Mouse (Mus musculus): ENCODE measurements at regions not wholly inside any gene's neighbourhood (a gene's known extent, or its start where the extent isn't known, plus 50 kb on each side); places are given as distances from the start of the nearest gene placed in this dataset.
"Not testable (repeated sequence)": the region's sequence is repeated elsewhere in the genome, so short reads cannot be mapped to it uniquely, and the experiment has no call there.

GRCm38 (mm10) chr17:10150403-10150689 lies 169.3 kb downstream of the Qk start:
- not testable (repeated sequence) for H3K4me1 ChIP-seq (ENCODE audit: control insufficient read depth, insufficient read depth, low read length); ATAC-seq (ENCODE audit: insufficient read depth, low FRiP score); H3K4me2 ChIP-seq (ENCODE audit: low read depth, low read length); H3K4me3 ChIP-seq (replicated peaks; ENCODE audit: low read length); H3K9ac ChIP-seq (ENCODE audit: low read length); H3K36me3 ChIP-seq (ENCODE audit: control insufficient read depth, insufficient read depth, low read length); H3K9me3 ChIP-seq (replicated peaks; ENCODE audit: control insufficient read depth, low read length); H3K27ac ChIP-seq (ENCODE audit: low read length); H3K27me3 ChIP-seq (ENCODE audit: control insufficient read depth, insufficient read depth, low read length)
- 56% methylated on average over 2 of the region's 2 CpGs for WGBS

- no peak overlapping the region for H3K4me2 ChIP-seq (ENCODE audit: low read depth, low read length)
- no peak overlapping the region for H3K9ac ChIP-seq (ENCODE audit: low read length)
- no peaks in the 10 kb centered on the region for H3K27me3 ChIP-seq (ENCODE audit: control insufficient read depth, insufficient read depth, low read length)
- no peak for ATAC-seq (ENCODE audit: insufficient read depth, low FRiP score)
- no peaks in the 10 kb centered on the region for H3K36me3 ChIP-seq (ENCODE audit: control insufficient read depth, insufficient read depth, low read length)
- 70% methylated on average over 8 of the region's 8 CpGs for WGBS
- no peak overlapping the region; the same call in 1 of the 2 replicates for H3K27ac ChIP-seq (ENCODE audit: low read length)
- H3K4me3 ChIP-seq (replicated peaks; ENCODE audit: low read length) = no peak overlapping the region
- H3K4me1 ChIP-seq (ENCODE audit: control insufficient read depth, insufficient read depth, low read length) = no peaks in the 10 kb centered on the region
- H3K9me3 ChIP-seq (replicated peaks; ENCODE audit: control insufficient read depth, low read length) = no peaks in the 10 kb centered on the region
Observed at GRCm38 (mm10) chr17:10149682-10150402, 169.8 kb downstream of the Qk start.

- Histone ChIP-seq H3K9me3 (replicated peaks; ENCODE audit: control insufficient read depth, low read length) (no peaks in the 10 kb centered on the region), H3K27ac (ENCODE audit: low read length) (no peak overlapping the region), H3K27me3 (ENCODE audit: control insufficient read depth, insufficient read depth, low read length) (no peaks in the 10 kb centered on the region), H3K4me3 (replicated peaks; ENCODE audit: low read length) (no peak overlapping the region), H3K4me1 (ENCODE audit: control insufficient read depth, insufficient read depth, low read length) (no peaks in the 10 kb centered on the region), H3K36me3 (ENCODE audit: control insufficient read depth, insufficient read depth, low read length) (no peaks in the 10 kb centered on the region), H3K4me2 (ENCODE audit: low read depth, low read length) (no peak overlapping the region), H3K9ac (ENCODE audit: low read length) (no peak overlapping the region)
- WGBS = 57% methylated on average over 8 of the region's 8 CpGs
- no peak for ATAC-seq (ENCODE audit: insufficient read depth, low FRiP score)
Observed at GRCm38 (mm10) chr17:10147106-10147505, 172.5 kb downstream of the Qk start.

- H3K9ac ChIP-seq (ENCODE audit: low read length) = no peak overlapping the region
- no peak overlapping the region for H3K4me2 ChIP-seq (ENCODE audit: low read depth, low read length)
- no peaks in the 10 kb centered on the region for H3K9me3 ChIP-seq (replicated peaks; ENCODE audit: control insufficient read depth, low read length)
- H3K27ac ChIP-seq (ENCODE audit: low read length) = no peak overlapping the region
- 60% methylated on average over 3 of the region's 3 CpGs for WGBS
- no peak for ATAC-seq (ENCODE audit: insufficient read depth, low FRiP score)
- no peak overlapping the region for H3K4me3 ChIP-seq (replicated peaks; ENCODE audit: low read length)
- no peaks in the 10 kb centered on the region for H3K27me3 ChIP-seq (ENCODE audit: control insufficient read depth, insufficient read depth, low read length)
- no peaks in the 10 kb centered on the region for H3K36me3 ChIP-seq (ENCODE audit: control insufficient read depth, insufficient read depth, low read length)
- no peaks in the 10 kb centered on the region for H3K4me1 ChIP-seq (ENCODE audit: control insufficient read depth, insufficient read depth, low read length)
Observed at GRCm38 (mm10) chr17:10146576-10146975, 173.1 kb downstream of the Qk start.

- no peak overlapping the region for H3K27ac ChIP-seq (ENCODE audit: low read length)
- 34% methylated on average over 3 of the region's 3 CpGs for WGBS
- no peaks in the 10 kb centered on the region for H3K36me3 ChIP-seq (ENCODE audit: control insufficient read depth, insufficient read depth, low read length)
- H3K4me3 ChIP-seq (replicated peaks; ENCODE audit: low read length) = no peak overlapping the region
- no peak overlapping the region for H3K9ac ChIP-seq (ENCODE audit: low read length)
- H3K9me3 ChIP-seq (replicated peaks; ENCODE audit: control insufficient read depth, low read length) = no peaks in the 10 kb centered on the region
- no peaks in the 10 kb centered on the region for H3K27me3 ChIP-seq (ENCODE audit: control insufficient read depth, insufficient read depth, low read length)
- no peak overlapping the region for H3K4me2 ChIP-seq (ENCODE audit: low read depth, low read length)
- 0 out of 2 replicates have a peak, but pooled peaks cover 4% of the 10 kb centered on the region for H3K4me1 ChIP-seq (ENCODE audit: control insufficient read depth, insufficient read depth, low read length)
- no peak for ATAC-seq (ENCODE audit: insufficient read depth, low FRiP score)
Observed at GRCm38 (mm10) chr17:10138847-10139246, 180.8 kb downstream of the Qk start.

GRCm38 (mm10) chr17:10138374-10138773 lies 181.3 kb downstream of the Qk start:
- peak; percentile 44; the same call in 1 of the 2 replicates for ATAC-seq (ENCODE audit: insufficient read depth, low FRiP score)
- WGBS = 31% methylated on average over 4 of the region's 4 CpGs

GRCm38 (mm10) chr17:10135111-10135510 lies 184.5 kb downstream of the Qk start:
- Histone ChIP-seq H3K9me3 (replicated peaks; ENCODE audit: control insufficient read depth, low read length) (no peaks in the 10 kb centered on the region), H3K4me1 (ENCODE audit: control insufficient read depth, insufficient read depth, low read length) (0 out of 2 replicates have a peak, but pooled peaks cover 4% of the 10 kb centered on the region), H3K9ac (ENCODE audit: low read length) (no peak overlapping the region), H3K36me3 (ENCODE audit: control insufficient read depth, insufficient read depth, low read length) (no peaks in the 10 kb centered on the region), H3K4me3 (replicated peaks; ENCODE audit: low read length) (no peak overlapping the region), H3K4me2 (ENCODE audit: low read depth, low read length) (no peak overlapping the region), H3K27me3 (ENCODE audit: control insufficient read depth, insufficient read depth, low read length) (no peaks in the 10 kb centered on the region), H3K27ac (ENCODE audit: low read length) (no peak overlapping the region)
- no peak for ATAC-seq (ENCODE audit: insufficient read depth, low FRiP score)
- 53% methylated on average over 2 of the region's 2 CpGs for WGBS

More at GRCm38 (mm10) chr17:10138374-10138773, 181.3 kb downstream of the Qk start:
- Histone ChIP-seq H3K9ac (ENCODE audit: low read length) (no peak overlapping the region), H3K4me1 (ENCODE audit: control insufficient read depth, insufficient read depth, low read length) (0 out of 2 replicates have a peak, but pooled peaks cover 4% of the 10 kb centered on the region), H3K27ac (ENCODE audit: low read length) (no peak overlapping the region), H3K4me3 (replicated peaks; ENCODE audit: low read length) (no peak overlapping the region), H3K4me2 (ENCODE audit: low read depth, low read length) (no peak overlapping the region), H3K9me3 (replicated peaks; ENCODE audit: control insufficient read depth, low read length) (no peaks in the 10 kb centered on the region), H3K36me3 (ENCODE audit: control insufficient read depth, insufficient read depth, low read length) (no peaks in the 10 kb centered on the region), H3K27me3 (ENCODE audit: control insufficient read depth, insufficient read depth, low read length) (no peaks in the 10 kb centered on the region)

GRCm38 (mm10) chr17:10128591-10128990 lies 191.1 kb downstream of the Qk start:
- WGBS = 78% methylated on average over 8 of the region's 8 CpGs
- Histone ChIP-seq H3K4me2 (ENCODE audit: low read depth, low read length) (no peak overlapping the region), H3K9ac (ENCODE audit: low read length) (no peak overlapping the region), H3K27ac (ENCODE audit: low read length) (no peak overlapping the region), H3K36me3 (ENCODE audit: control insufficient read depth, insufficient read depth, low read length) (no peaks in the 10 kb centered on the region), H3K27me3 (ENCODE audit: control insufficient read depth, insufficient read depth, low read length) (no peaks in the 10 kb centered on the region), H3K4me3 (replicated peaks; ENCODE audit: low read length) (no peak overlapping the region), H3K4me1 (ENCODE audit: control insufficient read depth, insufficient read depth, low read length) (no peaks in the 10 kb centered on the region), H3K9me3 (replicated peaks; ENCODE audit: control insufficient read depth, low read length) (no peaks in the 10 kb centered on the region)
- no peak for ATAC-seq (ENCODE audit: insufficient read depth, low FRiP score)

- WGBS = 51% methylated on average over 3 of the region's 3 CpGs
- H3K36me3 ChIP-seq (ENCODE audit: control insufficient read depth, insufficient read depth, low read length) = no peaks in the 10 kb centered on the region
- no peak overlapping the region for H3K27ac ChIP-seq (ENCODE audit: low read length)
- no peaks in the 10 kb centered on the region for H3K27me3 ChIP-seq (ENCODE audit: control insufficient read depth, insufficient read depth, low read length)
- H3K4me1 ChIP-seq (ENCODE audit: control insufficient read depth, insufficient read depth, low read length) = no peaks in the 10 kb centered on the region
- no peak overlapping the region for H3K9ac ChIP-seq (ENCODE audit: low read length)
- ATAC-seq (ENCODE audit: insufficient read depth, low FRiP score) = no peak
- H3K4me2 ChIP-seq (ENCODE audit: low read depth, low read length) = no peak overlapping the region
- no peak overlapping the region for H3K4me3 ChIP-seq (replicated peaks; ENCODE audit: low read length)
- no peaks in the 10 kb centered on the region for H3K9me3 ChIP-seq (replicated peaks; ENCODE audit: control insufficient read depth, low read length)
Observed at GRCm38 (mm10) chr17:10122411-10122810, 197.2 kb downstream of the Qk start.
